Mouse (Mus musculus): ENCODE data around the gene Cdv3. TPM values are rescaled to one million over a fixed set of nuclear protein-coding genes. Genes with fewer than 3 reads are reported as not detected.
"Not testable (repeated sequence)": the region's sequence is repeated elsewhere in the genome, so short reads cannot be mapped to it uniquely, and the experiment has no call there.

Cdv3 gene
- polyA plus RNA-seq, 1 experiment from 2014 or later: 60.4 TPM

DNA sequence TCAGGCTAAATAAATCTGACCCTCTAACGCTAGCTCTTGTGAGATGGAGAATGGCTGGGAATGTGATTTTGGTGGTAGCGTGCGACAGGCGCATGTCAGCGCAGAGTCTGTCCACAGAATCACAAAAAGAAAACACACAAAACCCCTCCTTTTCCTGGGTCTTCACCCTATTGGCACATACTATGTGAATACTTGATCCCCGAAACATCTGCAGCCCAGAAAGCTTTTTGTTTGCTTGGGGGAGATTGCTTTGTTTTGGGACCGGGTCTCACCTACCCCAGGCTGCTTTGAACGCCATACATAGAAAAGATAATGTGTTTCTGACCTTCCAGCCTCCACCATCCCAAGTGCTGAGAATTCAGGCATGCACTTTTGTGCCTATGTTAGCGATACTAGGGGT, 716 bp upstream of the Cdv3 start:
- Histone ChIP-seq H3K4me1 (replicated peaks) (peaks cover 47% of the 10 kb centered on the region), H3K27me3 (no peaks in the 10 kb centered on the region), H3K4me3 (replicated peaks) (peak overlapping the region; percentile 53), H3K9me3 (replicated peaks) (no peaks in the 10 kb centered on the region), H3K4me2 (peak overlapping the region; percentile 80), H3K27ac (peak overlapping the region; percentile 72), H3K36me3 (peaks cover 14% of the 10 kb centered on the region), H3K9ac (peak overlapping the region; percentile 66)
- ATAC-seq (ENCODE audit: low read depth) (no peak), DNase-seq (no peak)
- WGBS (ENCODE audit: insufficient replicate concordance): 51% methylated on average over 9 of the region's 9 CpGs

DNA sequence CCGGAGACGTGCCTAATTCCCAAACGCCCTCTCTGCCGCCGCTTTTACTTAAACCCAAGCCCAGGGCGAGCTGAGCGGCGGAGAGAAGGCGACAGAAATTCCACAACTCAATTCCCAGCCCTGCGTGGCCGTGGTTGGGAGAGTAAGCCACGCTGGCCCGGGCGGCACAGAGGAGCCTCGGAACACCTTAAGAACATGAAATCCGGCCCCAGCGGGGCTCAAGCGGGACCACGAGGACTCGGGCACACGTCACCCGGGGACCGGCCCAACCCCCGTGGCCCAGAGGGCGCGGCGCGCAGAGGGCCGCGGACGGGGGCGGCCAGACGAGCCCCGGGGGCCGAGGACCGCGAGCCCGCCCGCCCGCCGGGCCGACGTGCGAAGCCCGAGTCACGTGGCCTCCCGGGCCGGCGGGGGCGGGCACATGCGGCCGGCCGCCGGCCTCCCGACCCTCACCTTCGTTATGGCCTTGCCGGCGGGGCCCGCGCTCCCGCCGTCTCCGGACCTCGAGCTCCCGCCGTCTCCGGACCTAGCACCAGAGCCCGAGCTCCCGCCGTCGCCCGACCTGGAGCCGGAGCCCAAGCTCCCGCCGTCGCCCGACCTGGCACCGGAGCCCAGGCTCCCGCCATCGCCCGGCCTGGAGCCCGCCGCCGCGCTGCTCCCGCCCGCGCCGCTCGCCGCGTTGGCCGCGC, 895 bp downstream of the Cdv3 start:
- 1% methylated on average over 76 of the region's 94 CpGs for WGBS (ENCODE audit: insufficient replicate concordance)
- Histone ChIP-seq H3K4me1 (replicated peaks) (peaks cover 53% of the 10 kb centered on the region), H3K9me3 (replicated peaks) (no peaks in the 10 kb centered on the region), H3K27ac (peak overlapping the region; percentile 97), H3K4me2 (peak overlapping the region; percentile 99), H3K4me3 (replicated peaks) (peak overlapping the region; percentile 90), H3K9ac (peak overlapping the region; percentile 96), H3K27me3 (no peaks in the 10 kb centered on the region), H3K36me3 (peaks cover 21% of the 10 kb centered on the region)
- peak; percentile 40 for ATAC-seq (ENCODE audit: low read depth)
- peak; percentile 60 for DNase-seq

DNA sequence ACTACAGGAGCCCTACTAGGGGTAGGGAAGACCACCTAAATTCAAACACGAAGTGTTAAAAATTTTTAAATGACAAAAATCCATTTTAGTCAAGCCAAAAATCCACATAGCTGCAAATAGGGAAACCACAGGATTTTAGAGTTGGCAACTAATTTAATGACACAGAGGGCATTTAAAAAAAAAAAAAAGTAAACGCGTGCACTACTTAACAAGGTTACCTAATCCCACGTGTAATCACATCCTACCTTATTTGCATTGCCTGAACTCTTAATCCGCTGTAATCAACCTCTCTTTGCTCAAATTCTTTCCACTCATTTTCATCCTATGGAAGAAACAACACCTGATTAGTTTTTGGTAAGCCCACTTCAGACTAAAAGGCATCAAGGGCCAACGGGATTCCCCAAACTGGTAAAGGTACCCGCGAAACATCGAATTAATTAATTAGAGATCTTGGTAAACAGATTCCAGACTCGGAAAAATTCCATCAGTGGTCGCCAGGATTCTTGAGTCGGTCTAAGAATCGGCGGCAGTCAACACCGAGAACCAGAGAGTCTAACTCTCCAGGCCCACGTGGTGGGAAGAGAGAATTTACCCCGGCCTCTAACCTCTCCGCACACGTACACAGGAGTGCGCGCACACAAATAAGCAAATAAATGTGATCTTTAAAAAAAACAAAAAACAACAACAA, 1.8 kb downstream of the Cdv3 start:
- peak overlapping the region; percentile 96 for H3K9ac ChIP-seq
- peak overlapping the region; percentile 90 for H3K4me3 ChIP-seq (replicated peaks)
- under 1% methylated on average over 21 of the region's 21 CpGs for WGBS (ENCODE audit: insufficient replicate concordance)
- H3K27ac ChIP-seq: peak overlapping the region; percentile 97
- H3K9me3 ChIP-seq (replicated peaks): no peaks in the 10 kb centered on the region
- H3K27me3 ChIP-seq: no peaks in the 10 kb centered on the region
- H3K4me2 ChIP-seq: peak overlapping the region; percentile 99
- no peak for DNase-seq
- no peak for ATAC-seq (ENCODE audit: low read depth)
- peaks cover 29% of the 10 kb centered on the region for H3K36me3 ChIP-seq
- H3K4me1 ChIP-seq (replicated peaks): peaks cover 61% of the 10 kb centered on the region

DNA sequence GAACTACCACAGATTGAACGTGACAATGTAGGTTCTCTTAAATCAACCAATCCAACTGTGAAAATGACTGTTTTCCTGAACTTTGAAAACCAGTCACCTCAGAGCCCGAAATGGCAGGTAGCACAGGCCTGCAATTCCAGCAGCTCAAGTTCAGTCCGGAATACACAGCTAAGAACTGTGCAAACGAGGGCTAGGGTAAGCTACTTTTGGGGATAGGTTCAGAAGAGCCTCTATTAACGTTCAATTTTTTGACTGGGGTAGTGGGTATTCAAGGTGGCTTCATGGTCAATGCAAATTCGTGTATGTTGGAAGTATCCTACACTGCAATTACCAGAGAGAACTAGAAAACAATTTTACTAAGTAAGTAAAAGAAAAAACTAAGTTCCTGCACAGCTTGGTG, 2.6 kb downstream of the Cdv3 start:
- Histone ChIP-seq H3K27ac (no peak overlapping the region), H3K27me3 (no peaks in the 10 kb centered on the region), H3K9me3 (replicated peaks) (no peaks in the 10 kb centered on the region), H3K4me3 (replicated peaks) (peak overlapping the region; percentile 90), H3K36me3 (peaks cover 37% of the 10 kb centered on the region), H3K9ac (peak overlapping the region; percentile 96), H3K4me2 (peak overlapping the region; percentile 99), H3K4me1 (replicated peaks) (peaks cover 66% of the 10 kb centered on the region)
- ATAC-seq (ENCODE audit: low read depth) (no peak), DNase-seq (no peak)
- WGBS (ENCODE audit: insufficient replicate concordance): 40% methylated on average over 6 of the region's 6 CpGs

DNA sequence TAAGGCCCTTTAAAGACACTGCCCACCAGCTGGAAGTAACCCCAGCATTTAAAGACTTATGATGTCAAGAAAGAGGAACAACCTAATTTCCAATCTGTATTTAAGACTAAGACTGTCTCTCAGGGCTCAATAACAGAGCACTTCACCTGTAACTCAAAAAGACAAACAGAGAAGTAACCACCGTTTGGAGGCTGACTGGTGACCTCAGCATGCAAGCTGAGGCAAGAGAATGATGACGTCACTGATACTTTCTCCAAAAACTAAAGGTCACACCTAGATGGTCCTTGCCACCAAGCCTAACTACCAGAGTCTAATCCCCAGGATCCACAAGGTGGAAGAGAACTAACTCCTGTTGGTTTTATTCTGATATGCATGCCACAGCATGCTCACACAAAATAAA, 5.0 kb downstream of the Cdv3 start:
- H3K9ac ChIP-seq: no peak overlapping the region
- H3K4me3 ChIP-seq (replicated peaks): no peak overlapping the region
- no peak overlapping the region for H3K4me2 ChIP-seq
- DNase-seq (no peak), ATAC-seq (ENCODE audit: low read depth) (no peak)
- WGBS (ENCODE audit: insufficient replicate concordance): 46% methylated on average over 2 of the region's 2 CpGs
- no peaks in the 10 kb centered on the region for H3K9me3 ChIP-seq (replicated peaks)
- H3K27me3 ChIP-seq: no peaks in the 10 kb centered on the region
- H3K27ac ChIP-seq: no peak overlapping the region
- H3K36me3 ChIP-seq: peaks cover 57% of the 10 kb centered on the region
- peaks cover 52% of the 10 kb centered on the region for H3K4me1 ChIP-seq (replicated peaks)

DNA sequence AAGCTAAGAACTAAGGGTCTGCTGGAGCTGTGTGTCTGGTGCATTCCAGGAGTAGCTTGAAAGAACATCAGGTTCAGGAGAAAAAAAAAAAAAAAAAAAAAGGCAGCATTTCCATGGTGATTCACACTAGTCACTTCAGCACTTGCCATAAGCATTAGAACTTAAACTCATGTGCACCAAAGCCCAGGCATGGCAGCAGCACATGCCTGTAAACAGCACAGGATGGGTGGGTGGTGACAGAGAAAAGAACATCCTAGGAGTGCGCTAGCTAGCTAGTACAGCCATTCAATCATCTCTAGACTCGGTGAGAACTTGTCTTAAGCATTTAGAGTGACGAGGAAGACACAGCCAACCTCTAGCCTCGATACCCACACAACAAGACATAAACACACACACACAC, 7.1 kb downstream of the Cdv3 start:
- Histone ChIP-seq H3K27me3 (no peaks in the 10 kb centered on the region), H3K9ac (0 out of 2 replicates have a peak overlapping the region, but pooled peaks have one; percentile 26), H3K4me3 (replicated peaks) (no peak overlapping the region), H3K36me3 (peaks cover 67% of the 10 kb centered on the region), H3K9me3 (replicated peaks) (no peaks in the 10 kb centered on the region), H3K4me1 (replicated peaks) (peaks cover 48% of the 10 kb centered on the region), H3K27ac (peak overlapping the region; percentile 68), H3K4me2 (no peak overlapping the region)
- DNase-seq (no peak), ATAC-seq (ENCODE audit: low read depth) (no peak)
- WGBS (ENCODE audit: insufficient replicate concordance): 68% methylated on average over 4 of the region's 4 CpGs

DNA sequence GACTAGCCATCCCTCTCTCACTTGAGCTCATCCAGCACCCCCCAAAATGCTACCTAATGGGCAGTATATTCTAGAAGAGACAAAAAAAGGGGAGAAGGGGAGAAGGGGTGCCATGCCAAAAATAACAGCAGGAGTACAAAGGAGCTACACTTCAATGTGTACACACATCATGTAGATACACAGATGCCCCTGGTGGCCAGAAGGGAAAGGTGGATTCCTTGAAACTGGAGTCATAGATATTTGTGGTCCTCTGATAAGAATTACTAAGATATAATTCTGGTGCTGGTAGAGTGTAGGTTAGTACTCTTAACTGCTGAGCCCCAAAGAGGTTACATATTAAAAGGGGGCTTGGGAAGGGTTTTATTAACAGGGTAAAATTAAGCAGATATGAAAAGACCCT, 7.7 kb downstream of the Cdv3 start:
- peak overlapping the region; percentile 26; the same call in 1 of the 2 replicates for H3K9ac ChIP-seq
- no peaks in the 10 kb centered on the region for H3K27me3 ChIP-seq
- H3K4me1 ChIP-seq (replicated peaks): peaks cover 41% of the 10 kb centered on the region
- H3K4me3 ChIP-seq (replicated peaks): no peak overlapping the region
- peaks cover 64% of the 10 kb centered on the region for H3K36me3 ChIP-seq
- no peak overlapping the region for H3K4me2 ChIP-seq
- no peaks in the 10 kb centered on the region for H3K9me3 ChIP-seq (replicated peaks)
- peak overlapping the region; percentile 68; the same call in 1 of the 2 replicates for H3K27ac ChIP-seq
- ATAC-seq (ENCODE audit: low read depth): peak; percentile 86
- DNase-seq: peak; percentile 31

DNA sequence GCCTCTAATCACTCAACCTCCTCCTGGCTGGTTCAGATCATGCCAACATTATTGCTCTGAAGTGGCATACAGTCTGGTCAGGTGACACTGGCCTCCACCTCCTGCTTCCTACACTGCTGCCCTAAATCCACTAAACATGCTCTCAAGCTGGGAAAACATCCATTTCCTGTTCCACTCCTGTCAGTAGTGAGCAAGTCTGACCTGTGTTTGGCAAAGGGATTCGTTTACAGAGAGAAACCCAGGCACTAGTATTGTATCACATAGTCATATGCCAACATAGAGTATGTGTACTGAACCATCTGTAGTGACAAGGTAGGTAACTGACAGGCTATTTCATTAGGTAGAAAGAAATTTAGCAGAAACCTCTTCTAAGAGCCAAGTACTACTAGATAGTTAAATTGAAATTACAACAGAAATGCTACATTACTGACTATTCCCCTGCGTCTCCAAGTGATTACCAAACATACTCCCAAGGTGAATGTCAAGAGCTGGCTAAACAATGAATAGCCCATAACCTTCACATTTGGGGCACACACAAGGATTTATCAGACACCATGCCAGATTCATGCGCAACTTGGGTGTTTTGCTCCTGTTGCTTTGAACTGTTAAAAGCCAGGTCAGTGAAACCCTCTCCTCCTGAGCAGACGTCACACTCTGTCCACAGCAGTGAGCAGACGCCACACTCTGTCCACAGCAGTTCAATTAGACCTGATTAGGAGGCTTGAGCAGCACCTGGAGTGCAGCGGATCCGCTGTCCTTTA, 12.0 kb downstream of the Cdv3 start:
- peaks cover 13% of the 10 kb centered on the region for H3K4me1 ChIP-seq (replicated peaks)
- H3K9me3 ChIP-seq (replicated peaks); DNase-seq; H3K27ac ChIP-seq; ATAC-seq (ENCODE audit: low read depth); H3K9ac ChIP-seq; H3K4me2 ChIP-seq; H3K4me3 ChIP-seq (replicated peaks); H3K27me3 ChIP-seq: not testable (repeated sequence)
- H3K36me3 ChIP-seq: peaks cover 76% of the 10 kb centered on the region
- 82% methylated on average over 7 of the region's 7 CpGs for WGBS (ENCODE audit: insufficient replicate concordance)

DNA sequence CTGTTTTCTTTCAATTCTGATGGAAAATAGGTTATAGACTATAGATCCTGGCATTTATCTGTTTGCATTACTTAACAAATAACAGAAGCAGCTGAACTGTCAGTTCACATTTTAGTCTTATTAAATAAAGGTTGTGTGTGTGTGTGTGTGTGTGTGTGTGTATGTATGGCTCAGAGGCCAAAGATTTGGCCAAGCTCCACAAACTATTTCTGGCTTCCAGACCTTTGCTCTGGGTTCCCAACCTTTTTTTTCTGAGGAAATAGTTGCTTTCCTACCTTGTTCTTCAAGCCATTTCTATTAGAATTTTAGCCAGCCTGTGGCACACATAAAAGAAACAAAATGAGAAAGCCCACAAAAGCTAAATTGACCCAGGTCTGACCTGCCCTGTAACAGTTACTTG, 16.8 kb downstream of the Cdv3 start:
- Histone ChIP-seq H3K36me3 (peaks cover 89% of the 10 kb centered on the region), H3K9ac (no peak overlapping the region), H3K9me3 (replicated peaks) (no peaks in the 10 kb centered on the region), H3K27ac (0 out of 2 replicates have a peak overlapping the region, but pooled peaks have one; percentile 18), H3K27me3 (no peaks in the 10 kb centered on the region), H3K4me2 (no peak overlapping the region), H3K4me3 (replicated peaks) (no peak overlapping the region), H3K4me1 (replicated peaks) (peaks cover 7% of the 10 kb centered on the region)
- DNase-seq (no peak), ATAC-seq (ENCODE audit: low read depth) (no peak)

DNA sequence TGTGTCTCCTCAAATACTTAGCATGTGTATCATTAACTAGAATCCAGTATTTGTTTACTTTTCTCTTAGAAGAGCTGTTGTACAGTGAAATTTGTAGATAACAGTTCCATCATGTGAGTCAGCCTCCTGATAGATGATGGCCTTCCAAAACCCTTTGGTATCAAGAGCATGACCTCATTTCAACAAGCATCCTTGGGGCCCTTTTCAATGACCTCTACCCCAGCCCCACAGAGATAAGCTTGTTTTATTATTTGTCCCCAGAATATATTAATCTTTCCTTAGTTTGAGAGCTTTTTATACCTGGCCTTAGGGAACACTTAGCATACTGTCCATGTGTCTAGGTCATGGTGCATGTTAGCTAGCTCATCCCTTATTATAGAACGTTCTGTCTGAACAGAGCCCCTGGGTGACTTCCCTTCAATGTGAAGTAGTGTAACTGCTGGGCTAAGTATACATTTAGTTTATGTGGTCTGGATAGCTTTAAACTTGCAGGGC, 17.6 kb downstream of the Cdv3 start:
- DNase-seq: no peak
- Histone ChIP-seq H3K9me3 (replicated peaks) (no peaks in the 10 kb centered on the region), H3K9ac (no peak overlapping the region), H3K4me2 (no peak overlapping the region), H3K27me3 (no peaks in the 10 kb centered on the region), H3K4me1 (replicated peaks) (peaks cover 7% of the 10 kb centered on the region), H3K27ac (peak overlapping the region; percentile 18; the same call in 1 of the 2 replicates), H3K36me3 (peaks cover 94% of the 10 kb centered on the region), H3K4me3 (replicated peaks) (no peak overlapping the region)
- ATAC-seq (ENCODE audit: low read depth): no peak
- WGBS (ENCODE audit: insufficient replicate concordance): 65% methylated on average over 1 of the region's 1 CpGs

DNA sequence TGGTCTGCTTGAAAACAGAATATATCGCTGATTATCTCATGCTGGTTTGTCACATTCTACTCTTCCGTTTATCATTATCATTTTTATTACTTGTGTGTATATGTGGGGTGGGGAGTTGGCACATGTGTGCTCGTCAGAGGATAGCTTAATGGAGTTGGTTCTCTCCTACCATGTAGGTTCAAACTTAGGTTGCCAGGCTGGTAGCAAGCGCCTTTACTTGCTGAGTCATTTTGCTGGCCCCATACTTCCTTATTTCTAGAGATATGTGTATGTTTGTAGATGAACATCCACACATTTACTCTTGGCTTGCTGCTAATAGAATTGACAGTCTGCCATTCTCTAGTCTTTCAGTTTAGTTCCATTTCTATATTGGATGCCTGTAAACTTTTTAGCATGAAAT, 18.6 kb downstream of the Cdv3 start:
- Histone ChIP-seq H3K36me3 (peaks cover 95% of the 10 kb centered on the region), H3K27ac (peak overlapping the region; percentile 20; the same call in 1 of the 2 replicates), H3K27me3 (no peaks in the 10 kb centered on the region), H3K9me3 (replicated peaks) (no peaks in the 10 kb centered on the region), H3K4me1 (replicated peaks) (peaks cover 7% of the 10 kb centered on the region), H3K9ac (no peak overlapping the region), H3K4me2 (no peak overlapping the region), H3K4me3 (replicated peaks) (no peak overlapping the region)
- DNase-seq (no peak), ATAC-seq (ENCODE audit: low read depth) (no peak)
- WGBS (ENCODE audit: insufficient replicate concordance): 62% methylated on average over 4 of the region's 4 CpGs

Data from liver, embryonic 13.5 days (tissue).